Mouse (Mus musculus) left cerebral cortex, adult 2 months (tissue): ENCODE results near the gene Tada2b. TPM values are rescaled to one million over a fixed set of nuclear protein-coding genes. Genes with fewer than 3 reads are reported as not detected.

Experiments used
- DNase-seq, 2 experiments: peaks; one replicate each; pipeline ENCODE4 v3.0.0; 2021 to 2022; ENCODE audit warnings: low spot score in 2 of 2, mixed read lengths in 1 of 2; ENCODE audit errors: extremely low spot score in 1 of 2
- H3K27ac ChIP-seq: fragments of 200-600 bp; 2 replicates; pipeline ENCODE4 v1.8.1; 2022
- H3K4me3 ChIP-seq: fragments of 200-600 bp; 2 replicates; pipeline ENCODE4 v1.8.1; 2022
- CTCF ChIP-seq: fragments of 200-600 bp; IDR thresholded peaks from 2 replicates; pipeline ENCODE4 v1.8.1; 2022; ENCODE audit warnings: antibody characterized with exemption, mild to moderate bottlenecking, moderate library complexity
- intact Hi-C: fragments of 180-260 bp; cut with DNase I; formaldehyde crosslinking; loops from one replicate; pipeline ENCODE4 v1.15.1; 2025
- total RNA-seq, 2 experiments: library from RNA; stranded (reverse); gene quantifications; 2 replicates each; pipeline ENCODE4 v1.2.3; 2021

Tada2b gene
- total RNA-seq, 2 experiments from 2014 or later: 30.2 to 31.9 TPM

- Histone ChIP-seq H3K27ac (no peak overlapping the region), H3K4me3 (no peak overlapping the region)
- intact Hi-C loops: no loop called here
- no peak for DNase-seq
- TF ChIP-seq CTCF: no peak
These were observed 49.6 kb downstream of the Tada2b start for GRCm38 (mm10) chr5:36434398-36434967.

- Histone ChIP-seq H3K4me3 (no peak overlapping the region), H3K27ac (no peak overlapping the region)
- intact Hi-C loops: no loop called here
- no peak for TF ChIP-seq CTCF
- DNase-seq: no peak
These were observed 52.4 kb downstream of the Tada2b start for GRCm38 (mm10) chr5:36431711-36432110.

- DNase-seq: no peak
- intact Hi-C loops: no loop called here
- TF ChIP-seq CTCF: no peak
These were observed 54.5 kb downstream of the Tada2b start for GRCm38 (mm10) chr5:36429551-36429950.

GRCm38 (mm10) chr5:36427831-36428230 lies 56.3 kb downstream of the Tada2b start:
- TF ChIP-seq CTCF: no peak
- intact Hi-C loops: no loop called here
- no peak overlapping the region for H3K4me3 ChIP-seq
- no peak overlapping the region for H3K27ac ChIP-seq
- DNase-seq: no peak

More at GRCm38 (mm10) chr5:36429551-36429950, 54.5 kb downstream of the Tada2b start:
- Histone ChIP-seq H3K27ac (no peak overlapping the region), H3K4me3 (no peak overlapping the region)

GRCm38 (mm10) chr5:36426404-36426803 lies 57.7 kb downstream of the Tada2b start:
- Histone ChIP-seq H3K4me3 (no peak overlapping the region), H3K27ac (peak overlapping the region; percentile 28; the same call in 1 of the 2 replicates)
- DNase-seq: peak in 1 of 2 experiments; percentile 36
- intact Hi-C loops: no loop called here
- TF ChIP-seq CTCF: no peak

GRCm38 (mm10) chr5:36424676-36425075 lies 59.4 kb downstream of the Tada2b start:
- H3K4me3 ChIP-seq: no peak overlapping the region
- no peak for TF ChIP-seq CTCF
- no peak overlapping the region for H3K27ac ChIP-seq
- intact Hi-C loops: no loop called here
- no peak for DNase-seq

Other genes starting within 250 kb of the Tada2b start
- gene Sorcs2, start 86.1 kb downstream of the Tada2b start, total RNA-seq: 10 to 100 TPM; 39.3 to 39.7 TPM
- 10 to 100 TPM; 21.0 to 22.4 TPM for gene Grpel1, start 19.3 kb downstream of the Tada2b start, total RNA-seq
- 1 to 10 TPM in 1 of 2 experiments, under 1 TPM in 1; 0.79 to 1.3 TPM for gene Ccdc96, start 303 bp upstream of the Tada2b start, total RNA-seq
- 10 to 100 TPM; 82.0 to 82.4 TPM for gene Tbc1d14, start 109.0 kb upstream of the Tada2b start, total RNA-seq
- gene D5Ertd579e, start 211.7 kb upstream of the Tada2b start, total RNA-seq: 100 to 1,000 TPM in 1 of 2 experiments, 10 to 100 TPM in 1; 93.9 to 111 TPM